Mouse (Mus musculus) thymus, postnatal 25 days (tissue): ENCODE measurements around the gene Zfp946.

Experiments used
- DNase-seq: peaks from one replicate; pipeline ENCODE4 v3.0.0; 2022

The Zfp946 gene

DNA sequence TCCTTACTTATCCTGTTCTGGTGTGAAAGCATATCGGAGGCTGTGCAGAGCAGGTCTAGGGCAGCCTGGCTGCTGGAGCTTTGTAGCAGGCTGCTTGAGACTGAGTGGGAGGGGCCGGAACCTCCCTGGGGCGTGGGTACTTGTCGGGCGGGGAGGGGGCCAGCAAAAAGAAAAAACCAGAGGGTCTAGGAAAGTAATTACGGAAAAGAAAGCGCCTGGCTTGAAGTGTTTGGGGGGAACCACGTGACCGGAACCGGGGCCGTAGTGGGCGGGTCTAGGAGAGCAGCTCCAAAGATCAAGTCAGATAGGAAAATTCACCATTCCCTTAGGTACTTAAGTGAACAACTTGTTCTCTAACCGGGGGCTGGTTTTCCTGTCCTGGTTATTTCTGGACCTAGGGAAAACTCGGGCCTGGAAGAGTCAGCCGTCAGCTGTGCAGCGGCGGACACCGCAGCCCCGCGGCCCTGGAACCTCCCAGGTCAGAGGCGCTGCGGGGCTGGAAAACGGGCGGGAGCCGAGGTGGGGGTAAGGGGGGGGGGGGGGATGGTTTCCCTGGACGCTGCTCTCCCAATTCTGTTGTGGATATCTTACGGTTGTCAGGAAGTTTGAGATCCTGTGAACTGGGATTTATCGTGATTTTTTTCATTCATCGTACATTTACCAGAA, at the start of gene Zfp946:
Zfp946 (plus strand) TSS at position 271 of the 666 bp plus-strand sequence.
- DNase-seq = peak; percentile 76

DNA sequence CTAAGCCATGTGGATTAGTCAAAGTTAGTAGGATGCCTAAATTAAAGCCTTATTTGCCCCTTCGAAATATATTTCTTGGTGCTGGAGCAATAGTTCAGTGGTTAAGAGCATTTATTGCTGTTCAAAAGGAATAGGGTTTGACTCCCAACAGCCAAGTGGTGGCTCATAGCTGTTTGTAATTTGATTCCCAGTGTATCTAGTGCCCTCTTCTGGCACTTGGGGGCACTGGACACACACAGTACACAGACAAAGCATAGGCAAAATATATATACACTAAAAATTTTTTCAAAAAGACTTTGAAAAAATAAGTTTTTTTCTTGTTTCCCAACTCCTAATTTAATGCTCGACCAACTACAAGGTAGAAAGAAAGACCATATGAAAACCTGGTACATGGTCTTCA, 13.3 kb upstream of the Zfp946 start:
- DNase-seq = peak; percentile 32

DNA sequence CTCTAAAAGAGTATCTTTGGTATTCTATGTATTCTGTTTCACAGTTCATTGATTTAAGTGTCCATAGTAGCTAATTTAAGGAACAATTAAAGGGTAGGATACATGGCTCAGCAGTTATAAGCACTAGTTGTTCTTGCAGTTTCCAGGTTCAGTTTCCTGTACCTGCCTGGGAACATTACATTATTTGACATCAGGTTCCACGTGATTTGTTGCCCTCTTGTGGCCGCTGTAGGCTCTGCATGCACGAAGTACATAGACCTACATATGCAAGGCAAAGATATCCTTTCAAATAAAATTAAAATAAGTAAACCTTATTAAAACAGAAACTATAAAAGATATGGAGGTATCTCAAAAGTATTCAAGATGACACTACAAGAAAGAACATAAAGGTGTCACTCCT, 6.5 kb upstream of the Zfp946 start:
- DNase-seq = peak; percentile 77

DNA sequence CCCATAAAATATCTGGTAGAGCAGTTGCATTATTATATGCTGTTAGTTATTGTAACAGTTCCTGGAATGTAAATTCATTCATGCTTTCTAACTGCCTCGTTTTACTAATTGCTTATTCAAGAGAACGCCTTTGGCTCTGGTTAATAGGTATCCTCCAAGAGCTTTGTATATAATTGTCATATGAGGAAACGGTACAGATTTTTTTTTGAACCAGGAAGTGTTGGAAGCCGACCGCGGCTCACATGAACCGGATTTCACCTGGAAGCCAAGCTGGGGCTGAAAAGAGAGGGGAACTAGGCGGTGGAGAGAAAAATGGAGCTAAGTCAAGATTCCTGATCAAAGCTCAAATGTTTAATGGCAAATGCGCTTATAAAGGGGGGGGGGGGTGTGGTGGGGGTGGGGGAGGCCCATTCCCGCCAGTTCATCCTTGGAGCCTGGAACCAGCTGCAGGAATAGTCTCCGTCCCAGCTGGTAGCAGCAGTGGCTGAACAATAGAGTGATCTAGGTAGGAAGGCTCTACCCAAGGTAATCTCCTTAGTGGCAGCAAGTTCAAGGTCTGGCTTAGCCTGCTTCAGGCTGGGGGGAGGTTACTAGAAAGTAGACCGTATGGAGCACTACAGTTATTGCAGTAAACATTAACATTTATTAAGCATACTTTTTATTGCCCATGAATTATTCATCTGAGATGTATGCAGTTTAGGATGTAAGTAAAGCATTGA, 773 bp downstream of the Zfp946 start:
- no peak for DNase-seq

DNA sequence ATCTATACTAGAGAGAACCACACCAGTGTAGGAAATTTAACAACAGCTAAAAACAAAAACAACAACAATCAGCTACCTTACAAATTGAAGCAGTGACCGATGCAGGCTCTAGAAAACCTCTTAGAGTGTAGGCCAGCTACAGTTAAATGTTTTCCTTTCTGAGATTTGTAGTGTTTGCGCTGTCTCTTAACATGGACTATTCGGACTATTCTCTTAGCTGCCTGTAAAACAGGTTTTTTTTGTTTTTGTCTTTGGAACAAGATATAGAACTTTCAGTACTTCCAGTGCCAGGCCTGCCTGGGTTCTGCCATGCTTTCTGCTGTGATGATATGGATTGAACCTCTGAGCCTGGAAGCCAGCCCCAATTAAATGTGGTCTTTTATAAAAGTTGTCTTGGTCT, 23.7 kb downstream of the Zfp946 start:
- no peak for DNase-seq

DNA sequence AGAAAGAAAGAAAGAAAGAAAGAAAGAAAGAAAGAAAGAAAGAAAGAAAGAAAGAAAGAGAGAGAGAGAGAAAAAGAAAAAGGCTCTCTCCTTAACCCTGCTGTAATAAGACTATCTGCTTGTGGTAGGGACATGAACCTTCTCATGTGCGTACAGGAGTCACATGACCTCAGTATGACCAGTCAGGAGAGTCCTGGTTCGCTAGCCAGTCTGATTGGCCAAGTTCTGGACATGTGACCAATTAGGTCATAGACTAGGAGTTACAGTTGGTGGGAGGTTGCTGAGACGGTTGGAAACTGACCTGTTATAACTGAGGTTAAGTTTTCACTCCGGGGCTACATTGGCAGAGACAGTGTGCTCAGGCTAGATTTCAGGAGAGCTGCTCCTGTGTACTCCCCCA, 73.1 kb downstream of the Zfp946 start:
- DNase-seq = no peak
